Mouse (Mus musculus): Measurements from ENCODE around the gene Spp2.

DNA sequence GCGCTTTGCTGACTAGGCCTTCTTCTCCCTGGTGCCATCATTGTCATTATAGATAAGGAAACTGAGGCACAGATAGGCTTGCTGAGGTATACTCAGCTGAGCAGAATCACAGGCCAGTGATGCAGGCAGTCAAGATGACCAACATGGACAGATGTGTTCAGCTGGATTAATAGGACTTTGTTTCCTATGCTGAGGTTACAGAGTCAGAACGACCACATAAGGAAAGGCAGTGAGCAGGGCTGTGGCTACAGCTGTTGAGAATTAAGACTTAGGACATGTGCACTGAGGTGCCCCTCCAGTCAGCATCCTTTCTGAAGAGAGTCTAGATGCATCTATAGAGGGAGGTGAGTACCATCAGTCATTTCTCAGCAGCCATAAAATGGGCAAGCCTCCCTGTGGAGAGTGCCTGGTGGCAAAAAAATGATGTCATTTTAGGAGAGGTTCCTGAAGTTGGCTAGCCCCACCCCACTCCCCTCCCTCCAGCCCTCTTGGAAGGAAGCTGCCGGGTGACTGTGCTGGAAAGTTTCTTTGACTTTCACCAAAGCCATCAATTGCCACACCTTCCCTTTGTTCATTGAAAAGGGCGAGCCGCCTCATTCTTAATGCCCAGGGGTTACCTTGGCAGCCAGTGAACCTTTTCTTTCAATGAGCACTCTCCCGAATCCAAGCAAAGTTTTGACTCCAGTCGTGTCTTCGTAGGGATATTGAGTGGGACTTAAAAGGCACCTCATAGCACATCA lies 59.7 kb downstream of the Spp2 start:
- TF ChIP-seq GATA1 (IDR thresholded peaks at IDR 0.05; ENCODE audit: low read length) = no peak
- TF ChIP-seq TAL1 (IDR thresholded peaks at IDR 0.05; ENCODE audit: low read length) = no peak
